Mouse (Mus musculus) midbrain, embryonic 11.5 days (tissue): ENCODE results near the gene Msmb. TPM values are rescaled to one million over a fixed set of nuclear protein-coding genes. Genes with fewer than 3 reads are reported as not detected.

ENCODE experiments used
- ATAC-seq: fragments of 200-750 bp; cut with Nextera tagmentation; 2 replicates; pipeline ENCODE4 v1.8.0; 2017; ENCODE audit warnings: moderate TSS enrichment, moderate library complexity; ENCODE audit not compliant: low FRiP score
- DNase-seq: peaks from one replicate; pipeline ENCODE4 v3.0.0; 2015; ENCODE audit warnings: low spot score; ENCODE audit errors: missing footprints
- H3K27ac ChIP-seq: fragments of 300-500 bp; sonication (generic); 2 replicates; pipeline ENCODE4 v1.5.1; 2014; ENCODE audit warnings: low read depth, low read length
- H3K27me3 ChIP-seq: fragments of 300-500 bp; sonication (generic); 2 replicates; pipeline ENCODE4 v1.6.1; 2014; ENCODE audit warnings: mild to moderate bottlenecking, low read length, moderate library complexity, mixed read lengths; ENCODE audit not compliant: control insufficient read depth, insufficient read depth
- H3K36me3 ChIP-seq: fragments of 300-500 bp; sonication (generic); 2 replicates; pipeline ENCODE4 v1.6.1; 2014; ENCODE audit warnings: mild to moderate bottlenecking, low read length, moderate library complexity, mixed read lengths; ENCODE audit not compliant: control insufficient read depth, insufficient read depth
- H3K4me1 ChIP-seq: fragments of 300-500 bp; sonication (generic); 2 replicates; pipeline ENCODE4 v1.6.1; 2014; ENCODE audit warnings: low read length; ENCODE audit not compliant: control insufficient read depth, insufficient read depth
- H3K4me2 ChIP-seq: fragments of 300-500 bp; sonication (generic); 2 replicates; pipeline ENCODE4 v1.6.1; 2014; ENCODE audit warnings: mild to moderate bottlenecking, moderate library complexity
- H3K4me3 ChIP-seq: fragments of 300-500 bp; sonication (generic); 2 replicates; pipeline ENCODE4 v1.5.1; 2014; ENCODE audit warnings: low read depth, low read length
- H3K9ac ChIP-seq: fragments of 300-500 bp; sonication (generic); 2 replicates; pipeline ENCODE4 v1.6.1; 2014; ENCODE audit warnings: low read length
- H3K9me3 ChIP-seq: fragments of 300-500 bp; sonication (generic); 2 replicates; pipeline ENCODE4 v1.6.1; 2016; ENCODE audit warnings: low read length; ENCODE audit not compliant: control insufficient read depth
- WGBS: fragments of 180-500 bp; shearing (Covaris S2); extraction: QIAGEN DNeasy Blood & Tissue Kit; methylation state at CpG from one replicate; pipeline ENCODE4 v1.1.7; 2014; 5-methylcytosine and 5-hydroxymethylcytosine counted together
- polyA plus RNA-seq: library from polyadenylated mRNA; unstranded; fragments of >200 nt; fragmentation: Nextera tagmentation; extraction: Ambion mirVana; gene quantifications from 2 replicates; pipeline ENCODE4 v1.2.1, GENCODE M21; 2014

Gene Msmb
- not detected in 2 replicates for polyA plus RNA-seq

DNA sequence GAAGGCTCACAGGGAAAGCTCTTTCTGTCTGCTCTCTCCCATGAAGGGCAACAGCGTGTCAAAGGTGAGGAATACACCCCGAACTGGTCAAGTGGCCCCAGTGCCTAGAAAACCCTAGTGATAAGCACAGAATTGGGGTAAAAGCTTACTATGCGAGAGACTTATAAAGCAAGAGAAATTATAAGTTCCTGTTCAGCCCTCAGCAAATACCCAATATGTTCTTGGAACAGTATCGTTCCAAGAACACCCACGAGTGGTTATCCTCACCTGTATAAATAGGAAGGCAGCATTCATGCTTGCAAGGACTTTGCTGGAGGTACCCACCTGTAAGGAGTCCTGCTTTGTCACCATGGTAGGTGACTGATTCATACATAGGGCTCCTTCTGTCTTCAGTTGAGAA, at the start of gene Msmb:
TSS of gene Msmb (plus strand) at position 301 of the 400 bp plus-strand sequence.
- Histone ChIP-seq H3K4me3 (no peak within 1 kb of the TSS), H3K9ac (no peak within 1 kb of the TSS), H3K4me1 (no peaks in the 10 kb centered on the region), H3K4me2 (no peak within 1 kb of the TSS), H3K27me3 (no peaks in the 10 kb centered on the region), H3K36me3 (no peaks in the 10 kb centered on the region), H3K9me3 (no peaks in the 10 kb centered on the region), H3K27ac (no peak within 1 kb of the TSS)
- no peak for ATAC-seq
- 91% methylated on average over 5 of the region's 5 CpGs for WGBS
- no peak for DNase-seq

- Histone ChIP-seq H3K27ac (no peak overlapping the region), H3K4me2 (no peak overlapping the region), H3K27me3 (no peaks in the 10 kb centered on the region), H3K36me3 (peaks cover 10% of the 10 kb centered on the region), H3K4me1 (no peaks in the 10 kb centered on the region), H3K9ac (no peak overlapping the region), H3K4me3 (no peak overlapping the region), H3K9me3 (no peaks in the 10 kb centered on the region)
- ATAC-seq (no peak), DNase-seq (no peak)
- WGBS = 78% methylated on average over 1 of the region's 1 CpGs
These were observed 48.8 kb upstream of the Msmb start for GRCm38 (mm10) chr14:32093018-32093417.

DNA sequence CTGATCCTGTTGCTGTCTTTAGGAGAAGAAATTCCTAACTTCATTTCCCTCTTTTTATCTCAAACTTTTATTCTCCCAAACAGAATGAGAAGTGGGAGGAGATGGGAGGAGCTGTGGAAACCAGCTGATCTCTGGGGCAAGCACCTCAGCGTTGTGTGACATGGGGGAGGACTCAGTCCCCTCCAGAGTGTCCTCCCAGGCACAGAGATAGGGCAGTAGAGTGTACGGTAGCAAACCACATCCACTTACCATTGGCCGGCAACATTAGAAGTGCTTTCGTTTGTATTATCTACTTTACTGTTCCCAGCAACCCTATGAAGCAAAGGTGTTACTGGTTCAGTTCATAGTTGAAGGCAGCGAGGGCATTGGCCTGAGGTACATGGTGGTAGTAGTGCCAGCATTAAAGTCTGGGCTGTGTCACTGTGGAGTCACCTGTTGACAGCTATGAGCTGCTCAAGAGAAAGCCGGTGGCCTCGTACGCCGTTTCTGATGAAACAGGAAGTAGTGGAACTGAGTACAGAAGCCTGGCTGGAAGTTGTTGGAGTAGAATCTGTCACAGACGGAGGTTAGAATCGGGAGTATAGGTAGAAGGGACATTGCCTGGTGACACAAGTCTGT, 48.2 kb upstream of the Msmb start:
- WGBS = 92% methylated on average over 11 of the region's 11 CpGs
- H3K4me2 ChIP-seq = no peak overlapping the region
- peaks cover 10% of the 10 kb centered on the region for H3K36me3 ChIP-seq
- no peak for DNase-seq
- no peak overlapping the region for H3K4me3 ChIP-seq
- H3K27ac ChIP-seq = no peak overlapping the region
- no peak for ATAC-seq
- no peak overlapping the region for H3K9ac ChIP-seq
- no peaks in the 10 kb centered on the region for H3K9me3 ChIP-seq
- H3K4me1 ChIP-seq = no peaks in the 10 kb centered on the region
- H3K27me3 ChIP-seq = no peaks in the 10 kb centered on the region

- H3K4me3 ChIP-seq = no peak overlapping the region
These were observed 46.2 kb upstream of the Msmb start for GRCm38 (mm10) chr14:32095646-32096045.

DNA sequence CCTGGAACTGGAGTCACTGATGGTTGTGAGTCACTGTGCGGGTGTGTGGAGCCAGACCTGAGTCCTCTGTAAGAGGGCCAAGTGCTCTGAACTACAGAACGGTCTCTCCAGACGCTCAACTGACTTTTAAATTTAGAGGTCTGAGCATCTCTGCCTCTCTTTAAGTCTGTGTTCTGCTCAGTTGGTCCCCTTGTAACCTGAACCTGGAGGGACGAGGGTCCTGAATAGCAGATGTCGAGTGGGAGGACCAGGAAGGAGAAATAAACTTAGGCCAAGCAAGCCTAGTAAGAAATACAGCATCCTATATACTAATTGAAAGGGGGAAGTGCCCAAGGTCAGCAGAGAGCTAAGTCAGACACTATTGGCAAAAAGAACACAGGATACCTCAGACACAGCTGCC, 45.1 kb upstream of the Msmb start:
- no peak overlapping the region for H3K9ac ChIP-seq
- no peaks in the 10 kb centered on the region for H3K9me3 ChIP-seq
- no peak overlapping the region for H3K27ac ChIP-seq
- H3K27me3 ChIP-seq = no peaks in the 10 kb centered on the region
- no peak overlapping the region for H3K4me2 ChIP-seq
- H3K4me1 ChIP-seq = no peaks in the 10 kb centered on the region
- DNase-seq = no peak
- WGBS = 84% methylated on average over 5 of the region's 5 CpGs
- H3K36me3 ChIP-seq = peaks cover 16% of the 10 kb centered on the region
- no peak overlapping the region for H3K4me3 ChIP-seq
- ATAC-seq = no peak

More at GRCm38 (mm10) chr14:32095646-32096045, 46.2 kb upstream of the Msmb start:
- H3K4me1 ChIP-seq = no peaks in the 10 kb centered on the region
- H3K27me3 ChIP-seq = no peaks in the 10 kb centered on the region
- no peak overlapping the region for H3K27ac ChIP-seq
- no peak for ATAC-seq
- no peak overlapping the region for H3K9ac ChIP-seq
- H3K36me3 ChIP-seq = peaks cover 16% of the 10 kb centered on the region
- WGBS = 92% methylated on average over 5 of the region's 5 CpGs
- DNase-seq = no peak
- H3K4me2 ChIP-seq = no peak overlapping the region
- no peaks in the 10 kb centered on the region for H3K9me3 ChIP-seq

DNA sequence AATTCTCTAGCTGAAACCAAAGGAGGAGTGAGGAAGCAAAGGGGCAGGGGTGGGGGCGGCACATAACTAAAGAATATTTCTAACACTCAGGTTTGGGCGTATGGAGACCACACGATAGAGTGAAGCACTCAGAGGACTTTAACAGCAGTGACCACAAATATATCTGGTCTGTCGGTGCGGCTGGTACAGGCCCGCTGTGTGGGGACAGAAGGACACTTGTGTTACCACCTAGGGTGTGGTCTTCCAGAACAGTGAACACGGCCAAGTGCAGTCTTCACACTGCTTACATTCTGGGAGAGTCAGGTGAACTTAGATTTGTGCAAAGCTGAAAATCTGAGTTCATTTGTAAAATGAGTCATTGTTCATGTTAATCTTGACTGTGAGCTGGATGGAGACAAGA, 44.1 kb upstream of the Msmb start:
- H3K4me1 ChIP-seq = no peaks in the 10 kb centered on the region
- 98% methylated on average over 7 of the region's 7 CpGs for WGBS
- no peaks in the 10 kb centered on the region for H3K9me3 ChIP-seq
- no peak for ATAC-seq
- no peak overlapping the region for H3K27ac ChIP-seq
- no peak for DNase-seq
- H3K9ac ChIP-seq = no peak overlapping the region
- no peak overlapping the region for H3K4me3 ChIP-seq
- no peaks in the 10 kb centered on the region for H3K27me3 ChIP-seq
- peaks cover 16% of the 10 kb centered on the region for H3K36me3 ChIP-seq
- no peak overlapping the region for H3K4me2 ChIP-seq

DNA sequence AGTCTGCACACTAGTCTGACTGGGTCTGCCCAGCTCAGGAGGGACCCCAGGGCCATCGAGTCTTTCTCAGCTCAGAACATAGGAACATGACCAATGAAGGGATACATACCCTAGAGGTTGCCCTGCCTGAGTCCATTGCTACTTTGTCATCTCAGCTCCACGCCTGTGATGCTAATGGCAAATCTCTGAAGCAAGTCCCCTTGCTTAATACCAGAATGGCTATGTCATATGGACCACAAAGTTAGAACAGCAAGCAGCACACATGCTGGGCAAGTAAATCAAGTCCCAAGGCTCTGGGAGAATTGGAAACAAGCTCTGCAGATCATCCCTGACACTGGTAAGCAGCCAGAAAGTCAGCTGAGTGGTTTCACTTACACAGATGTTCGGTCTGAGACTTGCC, 42.9 kb upstream of the Msmb start:
- peaks cover 16% of the 10 kb centered on the region for H3K36me3 ChIP-seq
- DNase-seq (no peak), ATAC-seq (no peak)
- H3K27ac ChIP-seq = no peak overlapping the region
- H3K9ac ChIP-seq = no peak overlapping the region
- H3K27me3 ChIP-seq = no peaks in the 10 kb centered on the region
- 94% methylated on average over 3 of the region's 3 CpGs for WGBS
- no peaks in the 10 kb centered on the region for H3K9me3 ChIP-seq
- H3K4me3 ChIP-seq = no peak overlapping the region
- no peak overlapping the region for H3K4me2 ChIP-seq
- H3K4me1 ChIP-seq = no peaks in the 10 kb centered on the region

DNA sequence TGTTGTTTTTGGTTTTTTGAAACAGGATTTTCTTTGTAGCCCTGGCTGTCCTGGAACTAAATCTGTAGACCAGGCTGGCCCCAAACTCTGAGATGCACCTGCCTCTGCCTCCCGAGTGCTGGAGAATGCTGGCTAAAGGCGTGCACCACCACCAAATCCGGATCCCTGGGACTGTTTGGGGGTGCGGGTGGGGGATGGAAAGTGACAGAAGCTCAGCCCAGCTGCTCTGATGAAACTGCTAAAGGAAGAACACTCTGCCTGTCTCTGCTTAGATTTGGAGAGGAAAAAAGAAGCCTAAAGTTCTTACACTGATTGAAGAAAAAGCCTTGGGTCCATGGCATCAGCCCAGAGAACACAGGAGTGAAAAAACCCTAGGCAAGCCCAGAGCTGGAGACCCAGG, 38.3 kb upstream of the Msmb start:
- ATAC-seq = no peak
- no peak overlapping the region for H3K27ac ChIP-seq
- H3K27me3 ChIP-seq = no peaks in the 10 kb centered on the region
- H3K4me1 ChIP-seq = no peaks in the 10 kb centered on the region
- H3K4me3 ChIP-seq = no peak overlapping the region
- no peak overlapping the region for H3K4me2 ChIP-seq
- H3K9ac ChIP-seq = no peak overlapping the region
- DNase-seq = no peak
- no peaks in the 10 kb centered on the region for H3K9me3 ChIP-seq
- H3K36me3 ChIP-seq = peaks cover 6% of the 10 kb centered on the region; the same call in 1 of the 2 replicates
- 80% methylated on average over 4 of the region's 4 CpGs for WGBS

DNA sequence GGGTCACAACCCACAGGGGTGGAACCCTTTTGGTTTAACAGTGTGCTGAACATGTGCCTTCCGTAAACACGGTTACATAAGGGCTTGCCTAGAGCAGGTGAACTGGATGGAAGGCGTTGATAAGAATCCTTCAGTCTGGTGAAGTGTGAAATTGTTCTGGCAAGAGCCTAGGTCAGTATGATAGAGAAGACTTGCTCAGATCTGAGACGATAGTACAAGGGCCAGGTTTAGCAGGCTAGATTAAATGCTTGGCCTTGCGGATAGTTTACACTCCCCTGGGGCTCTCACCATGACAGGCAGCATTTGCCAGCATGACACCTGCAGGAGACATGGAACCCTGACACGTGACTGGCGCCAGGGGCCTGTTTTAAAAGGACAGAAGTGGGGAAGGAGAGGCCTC, 36.2 kb upstream of the Msmb start:
- no peak overlapping the region for H3K9ac ChIP-seq
- no peaks in the 10 kb centered on the region for H3K27me3 ChIP-seq
- no peaks in the 10 kb centered on the region for H3K36me3 ChIP-seq
- no peak overlapping the region for H3K4me3 ChIP-seq
- WGBS = 66% methylated on average over 7 of the region's 7 CpGs
- DNase-seq (no peak), ATAC-seq (no peak)
- H3K27ac ChIP-seq = no peak overlapping the region
- H3K4me1 ChIP-seq = no peaks in the 10 kb centered on the region
- H3K9me3 ChIP-seq = no peaks in the 10 kb centered on the region
- H3K4me2 ChIP-seq = no peak overlapping the region
